ENCODE assay signal across 8 mouse cellular contexts in the genomic region with DNA sequence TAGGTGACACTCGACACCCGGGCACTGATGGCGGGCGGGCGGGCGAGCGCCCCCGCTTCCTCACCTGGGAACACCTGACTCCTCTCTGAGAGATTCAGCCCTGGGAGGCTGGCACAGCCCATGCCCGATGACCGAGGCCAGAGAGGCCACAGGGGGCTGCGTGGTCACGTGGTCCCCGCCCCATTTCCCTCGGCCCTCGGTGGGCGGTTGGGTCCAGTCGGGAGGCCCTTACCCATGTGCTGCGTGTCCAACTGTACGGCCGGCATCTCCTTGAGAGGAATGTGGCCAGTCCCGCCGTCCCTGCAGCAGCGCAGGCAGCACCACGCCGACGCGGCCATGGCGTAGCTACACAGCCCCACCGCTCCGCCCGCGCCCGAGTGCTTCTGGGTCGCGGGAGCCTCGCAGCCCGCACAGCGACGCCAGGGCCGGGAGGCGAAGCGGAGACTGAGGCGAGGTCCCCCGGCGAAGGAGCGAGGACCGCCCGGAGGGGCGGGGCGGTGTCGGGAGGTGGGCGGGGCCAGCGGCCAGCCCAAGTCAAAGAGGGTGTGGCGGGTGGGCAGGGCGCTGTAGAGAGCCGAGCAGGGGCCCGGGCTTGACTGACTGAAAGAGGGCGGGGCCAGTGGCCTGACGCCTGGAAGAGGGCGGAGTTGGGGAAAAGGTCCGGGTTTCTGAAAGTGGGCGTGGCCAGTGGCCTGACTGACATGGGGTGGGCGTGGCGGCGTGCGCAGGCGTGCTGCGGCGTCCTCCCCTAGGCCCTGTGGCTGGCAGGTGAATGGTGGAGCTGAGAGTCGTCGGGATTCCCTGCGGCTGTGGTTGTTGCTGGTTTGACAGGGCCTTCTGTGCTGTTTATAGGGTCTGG. TPM values are rescaled to one million over a fixed set of nuclear protein-coding genes. Genes with fewer than 3 reads are reported as not detected.
DNase-seq lines count a peak whose midpoint lies in the region; ATAC-seq and TF ChIP-seq lines count a peak whose summit lies in the region.

A gene (minus strand): TSS at position 598 of the 859 bp plus-strand sequence.

- peak within 1 kb of the TSS; percentile 92 for H3K4me3 ChIP-seq in E14TG2a.4 (replicated peaks; ENCODE audit: low read length)
- peak within 1 kb of the TSS; percentile 66 for H3K4me3 ChIP-seq in forebrain, embryonic 12.5 days (replicated peaks)
- peak within 1 kb of the TSS; percentile 81 for H3K4me3 ChIP-seq in liver, postnatal 0 days (ENCODE audit: low read depth, low read length)
- H3K4me3 ChIP-seq in neural tube, embryonic 14.5 days (ENCODE audit: low read depth, low read length) = peak within 1 kb of the TSS; percentile 42

- H3K4me1 ChIP-seq in E14TG2a.4 (replicated peaks; ENCODE audit: low read depth, low read length) = peaks cover 18% of the 10 kb centered on the region
- H3K4me1 ChIP-seq in forebrain, embryonic 12.5 days = peaks cover 11% of the 10 kb centered on the region; the same call in 1 of the 2 replicates
- H3K4me1 ChIP-seq in liver, postnatal 0 days (ENCODE audit: insufficient read depth) = peaks cover 6% of the 10 kb centered on the region
- H3K4me1 ChIP-seq in neural tube, embryonic 14.5 days (ENCODE audit: control insufficient read depth, insufficient read depth, low read length) = no peaks in the 10 kb centered on the region

- intact Hi-C loops in heart, postnatal 10 days (cut with DNase I) = loop anchor here (5.0 kb wide), 2 partner anchors 91 to 126 kb away; no protein-coding TSS in a partner anchor

- TF ChIP-seq EP300 in liver, postnatal 0 days (IDR thresholded peaks at IDR 0.05; ENCODE audit: low read depth) = no peak

- H3K4me2 ChIP-seq in forebrain, embryonic 12.5 days = peak within 1 kb of the TSS; percentile 89
- H3K4me2 ChIP-seq in liver, postnatal 0 days (ENCODE audit: low read depth, low read length) = peak within 1 kb of the TSS; percentile 99
- peak within 1 kb of the TSS; percentile 69 for H3K4me2 ChIP-seq in neural tube, embryonic 14.5 days (ENCODE audit: low read depth, low read length)

- no peaks in the 10 kb centered on the region for H3K9me3 ChIP-seq in E14TG2a.4 (ENCODE audit: low read length)
- no peaks in the 10 kb centered on the region for H3K9me3 ChIP-seq in forebrain, embryonic 12.5 days
- H3K9me3 ChIP-seq in liver, postnatal 0 days (ENCODE audit: low read length) = no peaks in the 10 kb centered on the region
- H3K9me3 ChIP-seq in neural tube, embryonic 14.5 days (ENCODE audit: control insufficient read depth, low read length) = no peaks in the 10 kb centered on the region

- peak; percentile 98 for DNase-seq in c-Kit-positive CD71-positive TER-119-positive erythroid progenitor cells, embryonic 14.5 days (ENCODE audit: low spot score)
- peak; percentile 98 to 99 for DNase-seq in heart, postnatal 10 days
- peak; percentile 91 for DNase-seq in large intestine, adult 2 months (ENCODE audit: low read depth, low spot score)
- peak; percentile 99 for DNase-seq in liver, postnatal 0 days
- peak; percentile 99 for DNase-seq in testis, postnatal 10 days (ENCODE audit: low spot score)

- peak within 1 kb of the TSS; percentile 63 for H3K9ac ChIP-seq in forebrain, embryonic 12.5 days
- H3K9ac ChIP-seq in liver, postnatal 0 days (replicated peaks) = peak within 1 kb of the TSS; percentile 80
- peak within 1 kb of the TSS; percentile 70 for H3K9ac ChIP-seq in neural tube, embryonic 14.5 days (replicated peaks; ENCODE audit: low read depth, low read length)

- ATAC-seq in forebrain, embryonic 12.5 days (ENCODE audit: low FRiP score) = peak; percentile 98
- peak; percentile 97 for ATAC-seq in liver, postnatal 0 days
- peak; percentile 98 for ATAC-seq in neural tube, embryonic 14.5 days (ENCODE audit: low read depth)

- peaks cover 15% of the 10 kb centered on the region for H3K27me3 ChIP-seq in E14TG2a.4 (ENCODE audit: insufficient read depth, low read length)
- H3K27me3 ChIP-seq in forebrain, embryonic 12.5 days = no peaks in the 10 kb centered on the region
- H3K27me3 ChIP-seq in liver, postnatal 0 days (ENCODE audit: insufficient read depth, low read length) = no peaks in the 10 kb centered on the region
- H3K27me3 ChIP-seq in neural tube, embryonic 14.5 days (ENCODE audit: control insufficient read depth, insufficient read depth, low read length) = no peaks in the 10 kb centered on the region

- no peaks in the 10 kb centered on the region for H3K36me3 ChIP-seq in E14TG2a.4 (ENCODE audit: insufficient read depth, low read length)
- H3K36me3 ChIP-seq in forebrain, embryonic 12.5 days (replicated peaks) = no peaks in the 10 kb centered on the region
- no peaks in the 10 kb centered on the region for H3K36me3 ChIP-seq in liver, postnatal 0 days (replicated peaks; ENCODE audit: insufficient read depth, low read length)
- H3K36me3 ChIP-seq in neural tube, embryonic 14.5 days (ENCODE audit: control insufficient read depth, insufficient read depth, low read length) = no peaks in the 10 kb centered on the region

- TF ChIP-seq CTCF in E14TG2a.4 (conservative IDR thresholded peaks at IDR 0.05; ENCODE audit: low read length) = no peak
- peak; percentile 40 for TF ChIP-seq CTCF in liver, postnatal 0 days (IDR thresholded peaks at IDR 0.05; ENCODE audit: low read depth)

- H3K27ac ChIP-seq in forebrain, embryonic 12.5 days = peak within 1 kb of the TSS; percentile 84
- H3K27ac ChIP-seq in liver, postnatal 0 days (ENCODE audit: low read depth) = peak within 1 kb of the TSS; percentile 82
- H3K27ac ChIP-seq in neural tube, embryonic 14.5 days (ENCODE audit: low read depth, low read length) = peak within 1 kb of the TSS; percentile 80

- WGBS in forebrain, embryonic 12.5 days = under 1% methylated on average over 72 of the region's 72 CpGs
- under 1% methylated on average over 72 of the region's 72 CpGs for WGBS in large intestine, adult 2 months
- under 1% methylated on average over 72 of the region's 72 CpGs for WGBS in liver, postnatal 0 days (ENCODE audit: insufficient replicate concordance)
- WGBS in neural tube, embryonic 14.5 days = under 1% methylated on average over 70 of the region's 72 CpGs

RNA-seq across cellular contexts. Expression of the gene that starts here (rescaled TPM):
- 19.8 and 22.1 TPM in 2 replicates for polyA plus RNA-seq in forebrain, embryonic 12.5 days (2016; fragmentation: Nextera tagmentation; extraction: Ambion mirVana)
- total RNA-seq in heart, postnatal 10 days (2021) = 10 to 100 TPM; 46.6 to 48.7 TPM
- polyA plus RNA-seq in large intestine, adult 2 months (2012; rRNA removed) = 6.4 and 11.1 TPM in 2 replicates
- polyA plus RNA-seq in liver, postnatal 0 days (2015; fragmentation: Nextera tagmentation; extraction: Ambion mirVana) = 7.0 and 7.2 TPM in 2 replicates
- 61.4 and 66.3 TPM in 2 replicates for polyA plus RNA-seq in neural tube, embryonic 14.5 days (2014; fragmentation: Nextera tagmentation; extraction: Ambion mirVana)

Comparison
In these comparisons a context has a peak if more than half of its experiments do, and no peak if none do; other contexts are left out.
1. Peak in every context shown above with its lines: DNase-seq, ATAC-seq, H3K4me3 ChIP-seq and H3K27ac ChIP-seq.
2. H3K4me3 ChIP-seq: peak in every context shown above with its lines; median percentile 92 in E14TG2a.4; 81 in liver, postnatal 0 days; 66 in forebrain, embryonic 12.5 days; 42 in neural tube, embryonic 14.5 days.